Mouse (Mus musculus) heart, postnatal 14 days (tissue): ENCODE results near the gene Ercc1. TPM values are rescaled to one million over a fixed set of nuclear protein-coding genes. Genes with fewer than 3 reads are reported as not detected.

Source experiments
- DNase-seq, 2 experiments: peaks; one replicate each; pipeline ENCODE4 v3.0.0; 2021 to 2022
- intact Hi-C: fragments of 180-260 bp; cut with DNase I; formaldehyde crosslinking; loops from one replicate; pipeline ENCODE4 v1.15.1; 2025
- long read RNA-seq, 2 experiments: library from polyadenylated mRNA; stranded (forward); transcript quantifications; one replicate each; pipeline ENCODE4 v2.0.0; 2021
- total RNA-seq, 2 experiments: library from RNA; stranded (reverse); gene quantifications; 2 replicates each; pipeline ENCODE4 v1.2.3; 2021

Gene Ercc1
- total RNA-seq, result 10 to 100 TPM; 41.1 to 48.0 TPM
- long read RNA-seq, experiment 1, transcript Ercc1-201 (10 exons, 1,375 nt), result major isoform, 34 of 47 reads
- long read RNA-seq, experiment 1, partial matches to known transcripts, result 2 of 47 reads
- long read RNA-seq, experiment 1, other reads (novel, unspliced or antisense), result 9 of 47 reads
- long read RNA-seq, experiment 2, transcript Ercc1-201 (10 exons, 1,375 nt), result major isoform, 23 of 29 reads
- long read RNA-seq, experiment 2, partial matches to known transcripts, result 3 of 29 reads
- long read RNA-seq, experiment 2, other reads (novel, unspliced or antisense), result 3 of 29 reads

- DNase-seq, result peak in 1 of 2 experiments; percentile 28
- intact Hi-C loops, result loop anchor here (5.0 kb wide), 1 partner anchor 167 kb away; the partner anchor contains the start of gene Eml2
These were observed at the start of gene Ercc1 for GRCm38 (mm10) chr7:19344237-19344847. Ercc1 (plus strand) TSS chr7:19344778.

- peak; percentile 97 to 99 for DNase-seq
- intact Hi-C loops, result loop anchor here (5.0 kb wide), 1 partner anchor 67 kb away; no protein-coding TSS in a partner anchor
These were observed 48.9 kb upstream of the Ercc1 start for GRCm38 (mm10) chr7:19295503-19296185.

- intact Hi-C loops, result loop anchor here (5.0 kb wide), 1 partner anchor 65 kb away; no protein-coding TSS in a partner anchor
- DNase-seq, result no peak
These were observed 47.5 kb upstream of the Ercc1 start for GRCm38 (mm10) chr7:19297034-19297433.

- no peak for DNase-seq
- intact Hi-C loops, result loop anchor here (5.0 kb wide), 1 partner anchor 65 kb away; no protein-coding TSS in a partner anchor
These were observed 46.8 kb upstream of the Ercc1 start for GRCm38 (mm10) chr7:19297794-19298193.

- peak; percentile 54 to 72 for DNase-seq
- intact Hi-C loops, result loop anchor here (5.0 kb wide), 1 partner anchor 63 kb away; no protein-coding TSS in a partner anchor
These were observed 45.4 kb upstream of the Ercc1 start for GRCm38 (mm10) chr7:19299194-19299593.

- DNase-seq, result peak; percentile 81 to 89
- intact Hi-C loops, result loop anchor here (1.0 to 2.0 kb wide), 2 partner anchors 43 to 122 kb away; no protein-coding TSS in a partner anchor
These were observed 43.8 kb upstream of the Ercc1 start for GRCm38 (mm10) chr7:19300501-19301421.

GRCm38 (mm10) chr7:19301461-19302263 is 42.9 kb upstream of the Ercc1 start:
- intact Hi-C loops, result loop anchor here (2.0 kb wide), 1 partner anchor 123 kb away; no protein-coding TSS in a partner anchor
- DNase-seq, result no peak

- intact Hi-C loops, result no loop called here
- no peak for DNase-seq
These were observed 42.1 kb upstream of the Ercc1 start for GRCm38 (mm10) chr7:19302264-19303045.

GRCm38 (mm10) chr7:19303046-19303305 is 41.6 kb upstream of the Ercc1 start:
- DNase-seq, result no peak
- intact Hi-C loops, result no loop called here

- peak; percentile 85 to 89 for DNase-seq
- intact Hi-C loops, result no loop called here
These were observed 40.8 kb upstream of the Ercc1 start for GRCm38 (mm10) chr7:19303770-19304169.

GRCm38 (mm10) chr7:19304501-19305412 is 39.8 kb upstream of the Ercc1 start:
- intact Hi-C loops, result no loop called here
- DNase-seq, result no peak

GRCm38 (mm10) chr7:19305413-19305735 is 39.2 kb upstream of the Ercc1 start:
- DNase-seq, result no peak
- intact Hi-C loops, result no loop called here

GRCm38 (mm10) chr7:19305796-19306765 is 38.5 kb upstream of the Ercc1 start:
- DNase-seq, result no peak
- intact Hi-C loops, result no loop called here

- DNase-seq, result no peak
- intact Hi-C loops, result no loop called here
These were observed 37.5 kb upstream of the Ercc1 start for GRCm38 (mm10) chr7:19306819-19307738.

GRCm38 (mm10) chr7:19307739-19308453 is 36.7 kb upstream of the Ercc1 start:
- intact Hi-C loops, result no loop called here
- peak; percentile 72 to 82 for DNase-seq
